Mouse (Mus musculus) urinary bladder, adult 18-20 months (tissue): ENCODE data around the gene Pgpep1.

Experiments used
- DNase-seq, 2 experiments: peaks; one replicate each; pipeline ENCODE4 v3.0.0; 2022; ENCODE audit warnings: low spot score in 2 of 2, mixed read lengths in 2 of 2

Pgpep1 gene

DNA sequence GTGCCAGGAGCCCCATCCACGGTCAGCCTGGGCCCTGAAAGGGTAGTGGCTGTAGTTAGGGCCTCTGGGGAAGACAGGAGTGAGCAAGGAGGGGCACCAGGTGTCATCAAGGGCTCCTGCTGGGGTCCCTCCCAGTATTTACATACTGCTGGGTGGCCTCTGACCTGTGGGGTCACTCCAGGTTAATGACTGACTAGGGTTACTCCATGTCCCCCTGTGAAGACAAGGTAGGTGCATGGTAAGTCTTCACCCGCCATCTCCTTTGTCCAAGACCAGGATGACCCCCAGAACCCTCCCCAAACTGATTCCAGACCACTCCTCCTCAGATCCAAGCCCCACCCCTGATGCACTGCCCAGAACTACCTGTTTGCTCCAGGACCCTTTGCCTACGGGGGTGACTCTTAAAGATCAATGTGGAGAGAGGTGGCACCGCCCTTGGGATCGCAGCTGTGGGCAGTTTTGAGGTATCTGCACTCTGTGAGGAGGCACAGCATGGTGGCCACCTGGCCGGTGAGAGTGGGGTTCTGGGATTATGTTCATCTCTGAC is 27.8 kb downstream of the Pgpep1 start, which contains the start of gene Gdf15:
Gene Gdf15 (minus strand): TSS at position 111 of the 547 bp plus-strand sequence.
- no peak for DNase-seq

DNA sequence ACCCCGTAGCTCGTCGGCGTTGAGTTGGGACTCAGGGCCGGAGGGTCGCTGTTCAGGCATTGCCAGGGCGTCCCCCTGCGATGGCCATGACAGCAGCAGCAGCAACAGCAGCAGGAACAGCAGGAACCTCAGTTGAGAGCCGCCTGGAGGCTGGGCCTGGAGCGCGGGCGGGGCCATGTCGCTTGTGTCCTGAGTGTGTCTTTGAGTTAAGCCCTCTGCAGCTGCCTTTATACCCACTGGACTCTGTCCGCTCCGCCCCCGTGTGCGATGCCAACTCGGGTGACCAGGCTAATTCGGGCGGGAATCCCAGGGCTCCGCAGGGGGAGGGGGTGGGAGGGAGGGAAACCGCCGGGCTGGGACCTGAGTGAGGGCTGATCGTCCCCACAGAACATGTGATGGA is 28.8 kb downstream of the Pgpep1 start:
- no peak for DNase-seq

- peak in 1 of 2 experiments; percentile 54 for DNase-seq
Observed at GRCm38 (mm10) chr8:70630532-70631381, 29.4 kb downstream of the Pgpep1 start.

DNA sequence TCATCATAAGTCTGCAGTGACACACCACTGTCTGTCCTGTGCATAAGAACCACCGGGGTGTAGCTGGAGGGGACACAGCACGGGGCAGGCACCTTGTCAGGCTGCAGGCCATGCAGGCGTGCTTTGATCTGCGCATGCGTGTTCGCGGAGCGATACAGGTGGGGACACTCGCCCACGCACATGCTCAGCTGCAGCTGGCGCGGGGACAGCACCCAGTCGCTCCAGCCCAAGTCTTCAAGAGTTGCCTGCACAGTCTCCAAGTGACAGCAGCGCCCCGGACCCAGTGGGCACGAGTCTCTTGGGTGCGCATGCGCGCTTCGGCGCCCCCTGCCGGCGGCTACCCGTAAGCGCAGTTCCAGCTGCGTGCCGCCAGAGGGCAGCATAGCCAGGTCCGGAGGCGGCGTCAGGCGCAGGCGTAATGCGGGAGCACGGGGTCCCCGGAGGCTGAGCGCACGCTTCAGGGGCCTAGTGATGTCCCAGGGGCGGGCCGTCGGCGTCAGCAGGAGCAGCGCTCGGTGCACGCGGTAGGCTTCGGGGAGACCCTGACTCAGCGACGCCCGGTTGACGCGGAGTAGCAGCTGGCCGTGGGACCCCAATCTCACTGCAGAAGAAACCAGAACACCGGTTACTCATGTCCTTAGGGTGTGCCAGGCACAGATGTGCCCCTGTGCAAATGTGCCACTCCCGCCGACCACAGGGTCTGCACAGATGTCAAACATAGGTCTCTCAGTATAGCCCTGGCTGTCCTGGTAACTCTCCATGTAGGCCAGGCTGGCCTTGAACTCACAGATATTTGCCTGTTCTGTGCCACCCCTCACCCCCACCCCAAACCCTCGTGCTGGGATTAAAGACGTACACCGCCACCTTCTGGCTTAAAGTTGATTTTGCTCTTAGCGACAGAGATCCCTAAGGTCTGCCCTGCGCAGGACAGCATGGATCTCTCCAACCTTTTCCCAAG is 30.3 kb downstream of the Pgpep1 start:
- DNase-seq, result peak; percentile 76 to 89

DNA sequence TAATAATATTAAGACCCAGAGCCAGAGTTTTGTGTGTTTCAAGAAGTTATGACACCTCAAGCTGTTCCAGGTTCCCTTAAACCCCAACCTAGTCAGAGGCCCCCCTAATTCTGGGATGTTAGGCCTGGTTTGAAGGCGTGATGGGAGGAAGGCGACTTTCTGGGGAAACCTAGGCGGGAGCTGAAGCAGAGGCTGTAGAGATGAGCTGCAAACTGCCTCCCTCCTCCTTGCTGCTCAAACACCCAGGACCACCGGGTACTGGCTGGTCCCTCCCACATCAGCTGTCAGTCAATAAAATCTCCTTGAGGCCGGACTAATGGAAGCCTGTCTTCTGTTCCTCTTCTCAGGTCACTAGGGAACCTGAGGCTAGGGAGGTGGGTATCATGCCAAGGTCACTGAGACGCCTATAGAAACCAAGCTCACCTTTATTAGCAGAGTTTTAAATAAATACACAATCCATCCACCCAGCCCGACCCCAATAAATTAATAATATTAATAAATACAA is 31.1 kb downstream of the Pgpep1 start:
- no peak for DNase-seq

GRCm38 (mm10) chr8:70627041-70627440 is 33.1 kb downstream of the Pgpep1 start:
- no peak for DNase-seq

- DNase-seq, result no peak
Observed at GRCm38 (mm10) chr8:70625104-70625503, 35.1 kb downstream of the Pgpep1 start.

GRCm38 (mm10) chr8:70622220-70622619 is 38.0 kb downstream of the Pgpep1 start:
- DNase-seq, result no peak

DNA sequence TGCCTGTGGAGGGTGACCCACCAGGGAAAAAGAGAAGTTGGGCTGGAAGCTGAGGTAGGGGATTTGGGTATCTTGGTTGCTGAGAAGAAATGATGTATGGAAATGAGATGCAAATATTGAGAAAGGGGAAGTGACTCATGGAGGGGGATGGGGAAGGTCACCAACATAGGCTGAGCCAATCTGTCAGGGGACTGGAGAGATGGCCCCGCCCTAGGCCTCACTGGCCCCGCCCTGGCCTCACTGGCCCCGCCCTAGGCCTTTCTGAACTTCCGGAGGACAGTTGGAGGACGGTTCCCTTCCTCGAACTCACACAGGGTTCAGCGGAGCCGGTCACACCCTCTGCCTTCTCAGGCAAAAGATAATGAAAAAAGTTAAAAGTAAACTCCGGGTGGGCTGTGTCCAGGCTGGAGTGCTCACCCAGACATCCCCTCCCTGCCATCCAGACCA is 41.3 kb downstream of the Pgpep1 start:
- DNase-seq, result no peak

- DNase-seq, result no peak
Observed at GRCm38 (mm10) chr8:70617985-70618384, 42.2 kb downstream of the Pgpep1 start.

GRCm38 (mm10) chr8:70616645-70617044 is 43.5 kb downstream of the Pgpep1 start:
- DNase-seq, result no peak

GRCm38 (mm10) chr8:70615894-70616293 is 44.3 kb downstream of the Pgpep1 start, which contains the start of gene Lrrc25:
TSS of gene Lrrc25 (plus strand) at chr8:70616155.
- no peak for DNase-seq

- DNase-seq, result no peak
Observed at GRCm38 (mm10) chr8:70615281-70615680, 44.9 kb downstream of the Pgpep1 start.

GRCm38 (mm10) chr8:70614469-70614868 is 45.7 kb downstream of the Pgpep1 start:
- DNase-seq, result no peak

DNA sequence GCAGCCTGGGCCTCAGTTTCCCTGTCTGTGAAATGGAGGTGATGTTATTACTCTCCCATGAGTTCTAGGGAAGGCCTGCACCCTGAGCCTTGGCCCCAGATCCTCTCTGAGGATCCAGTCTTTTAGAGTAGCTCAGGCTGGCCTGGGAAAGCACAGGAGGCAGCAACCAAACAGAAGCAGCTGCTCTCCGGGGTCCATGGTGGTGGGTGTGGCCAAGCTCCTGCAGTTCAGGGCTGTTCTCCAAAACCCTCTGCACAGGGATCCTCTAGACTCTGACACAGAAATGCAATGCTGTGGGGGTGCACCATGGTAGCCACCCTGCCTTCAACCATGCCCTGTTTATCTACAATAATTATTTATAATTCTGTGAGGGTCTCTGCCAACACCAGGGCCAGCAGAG is 46.4 kb downstream of the Pgpep1 start:
- DNase-seq, result no peak

DNA sequence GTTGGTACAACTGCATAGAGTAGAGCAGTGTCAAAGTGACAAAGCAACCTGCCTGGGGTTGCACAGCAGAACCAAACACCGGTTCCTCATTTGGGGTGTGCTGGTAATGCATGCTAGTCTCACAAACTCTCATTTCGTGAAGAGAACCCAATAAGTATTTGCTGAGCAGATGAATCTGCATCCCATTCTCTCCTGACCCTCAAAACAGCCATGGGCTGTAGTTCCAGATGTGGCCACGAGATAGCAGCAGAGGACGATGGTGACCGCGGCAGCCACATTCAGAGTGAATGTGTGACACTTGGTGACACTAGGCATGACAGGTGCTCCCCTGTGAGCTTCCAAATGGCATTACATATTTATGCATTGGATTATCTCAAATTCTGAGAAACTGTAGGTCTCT is 48.3 kb downstream of the Pgpep1 start:
- peak; percentile 69 to 85 for DNase-seq

DNA sequence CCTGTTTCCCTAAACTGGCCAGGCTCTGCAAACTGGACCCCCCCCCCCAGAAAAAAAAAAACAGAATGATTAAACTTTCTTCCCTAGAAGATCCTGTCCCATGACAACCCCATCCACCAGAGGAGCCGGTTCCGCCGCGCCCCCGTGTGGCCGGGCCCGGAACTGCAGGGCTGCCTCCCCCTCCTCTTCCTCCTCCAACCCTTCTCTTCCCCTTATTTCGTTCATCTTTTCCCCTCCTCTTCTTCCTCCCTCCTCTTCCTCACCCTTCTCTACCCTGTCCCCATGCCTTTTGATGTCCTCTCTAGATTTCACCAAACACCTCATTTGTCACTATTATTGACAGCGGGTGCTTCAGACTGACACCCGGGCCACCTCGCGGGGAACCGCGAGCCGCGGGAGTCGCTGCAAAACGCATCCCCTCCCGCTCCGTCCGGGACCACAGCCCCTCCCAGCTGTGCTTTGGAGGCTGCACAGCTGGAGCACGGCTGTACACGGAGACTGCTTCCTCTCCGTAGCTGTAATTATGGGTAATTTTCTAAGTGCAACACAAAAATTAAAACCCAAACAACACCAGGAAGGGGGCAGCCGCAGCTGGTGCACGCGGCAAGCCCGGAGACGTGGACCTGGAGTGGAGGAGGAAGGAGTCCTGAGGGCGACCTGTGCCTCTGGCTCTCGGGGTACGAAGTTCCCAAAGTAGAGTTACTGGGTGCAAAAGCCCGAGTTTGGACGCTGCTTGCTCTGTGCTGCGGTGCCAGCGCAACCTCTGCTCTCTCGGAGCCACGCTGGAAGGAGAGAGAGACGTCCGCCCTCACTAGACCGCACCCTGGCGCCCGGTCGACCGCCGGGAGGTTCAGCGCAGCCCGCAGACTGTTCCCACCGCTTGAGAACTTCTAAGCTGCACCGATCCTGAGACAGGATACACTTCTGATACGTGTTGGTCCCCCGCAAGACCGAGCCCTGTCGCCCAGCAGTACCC is 49.1 kb downstream of the Pgpep1 start:
- peak; percentile 73 to 77 for DNase-seq

- DNase-seq, result peak; percentile 66 to 91
Observed at GRCm38 (mm10) chr8:70609849-70610795, 50.1 kb downstream of the Pgpep1 start.

GRCm38 (mm10) chr8:70609368-70609848 is 50.8 kb downstream of the Pgpep1 start:
- DNase-seq, result peak; percentile 74 to 83
